Mouse (Mus musculus): ENCODE results near the gene Sipa1l1. TPM values are rescaled to one million over a fixed set of nuclear protein-coding genes. Genes with fewer than 3 reads are reported as not detected.

Gene Sipa1l1
- total RNA-seq, 1 experiment = 31.8 TPM

GRCm38 (mm10) chr12:82367986-82368385, 198.9 kb downstream of the Sipa1l1 start:
- no peak for TF ChIP-seq HCFC1 (IDR thresholded peaks at IDR 0.05; ENCODE audit: borderline replicate concordance, insufficient read depth, low read length)
- TF ChIP-seq MAFK (IDR thresholded peaks at IDR 0.05; ENCODE audit: insufficient read depth, low read depth, low read length) = no peak
- no peak for TF ChIP-seq CHD2 (IDR thresholded peaks at IDR 0.05; ENCODE audit: low read depth, low read length)
- no peak for TF ChIP-seq ZNF384 (IDR thresholded peaks at IDR 0.05; ENCODE audit: low read depth, low read length)
- no peak for TF ChIP-seq ZC3H11A (IDR thresholded peaks at IDR 0.05; ENCODE audit: borderline replicate concordance, low read depth, low read length)
- Histone ChIP-seq H3K4me1 (ENCODE audit: control insufficient read depth in 2 of 2, insufficient read depth in 2 of 2, low read length in 2 of 2, poor library complexity in 1 of 2) (no peaks in the 10 kb centered on the region), H3K9ac (ENCODE audit: insufficient read depth, low read depth, low read length, poor library complexity, severe bottlenecking) (no peak overlapping the region), H3K36me3 (ENCODE audit: control insufficient read depth, insufficient read depth, low read length, poor library complexity, severe bottlenecking) (peaks cover 2% of the 10 kb centered on the region; the same call in 1 of the 2 replicates), H3K9me3 (ENCODE audit: control insufficient read depth, insufficient read depth, low read depth, low read length) (no peaks in the 10 kb centered on the region), H3K27ac (ENCODE audit: insufficient read depth, low read depth, low read length, poor library complexity, severe bottlenecking) (no peak overlapping the region), H3K4me3 (ENCODE audit: insufficient read depth in 1 of 2, low read depth in 1 of 2, low read length in 2 of 2, poor library complexity in 1 of 2, severe bottlenecking in 1 of 2) (no peak overlapping the region)
- in situ Hi-C loops (cut with MboI; ENCODE audit: low sequenced_read_pairs in 2 of 2, unreplicated experiment in 2 of 2) = no loop called here
- DNase-seq (ENCODE audit: low read depth, low spot score) = no peak

DNA sequence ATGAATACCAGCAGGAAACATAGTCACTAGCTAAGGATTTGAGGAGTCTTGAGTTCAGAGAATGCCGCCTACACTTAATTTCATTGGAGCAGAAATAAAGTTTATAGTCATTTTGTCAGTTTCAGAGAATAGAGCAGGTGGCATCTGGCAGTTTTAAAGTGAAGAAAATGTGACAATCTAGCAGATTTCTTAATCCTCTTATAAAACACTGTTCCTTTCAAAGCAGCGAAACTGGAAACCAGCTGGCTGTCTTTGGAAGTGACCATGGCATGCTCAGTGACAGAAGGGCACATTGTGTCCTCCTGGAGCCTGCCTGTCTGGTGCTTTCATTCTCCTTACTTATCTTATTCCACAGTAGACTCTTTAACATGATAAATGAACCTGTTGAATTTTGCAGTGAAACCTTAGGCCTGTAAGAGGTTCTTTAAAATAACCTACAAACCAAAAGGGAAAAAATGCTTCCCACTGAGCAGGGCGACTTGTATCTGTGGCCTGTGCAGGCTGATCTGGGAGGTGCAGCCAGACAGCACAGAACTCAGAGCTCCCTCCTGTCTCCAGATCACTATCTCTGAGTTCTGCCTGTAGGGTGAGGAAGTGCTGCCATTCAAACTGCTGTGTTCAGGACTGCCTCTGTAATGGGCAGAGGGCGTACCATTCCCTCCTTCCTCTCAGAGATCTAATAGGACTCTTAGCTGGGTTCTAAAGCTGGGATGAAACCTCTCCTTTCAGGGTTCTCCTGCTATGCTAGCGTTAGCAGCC, 200.5 kb downstream of the Sipa1l1 start:
- DNase-seq (ENCODE audit: low read depth, low spot score) = no peak
- no peak for TF ChIP-seq HCFC1 (IDR thresholded peaks at IDR 0.05; ENCODE audit: borderline replicate concordance, insufficient read depth, low read length)
- TF ChIP-seq CHD2 (IDR thresholded peaks at IDR 0.05; ENCODE audit: low read depth, low read length) = no peak
- TF ChIP-seq ZNF384 (IDR thresholded peaks at IDR 0.05; ENCODE audit: low read depth, low read length) = no peak
- no peak for TF ChIP-seq ZC3H11A (IDR thresholded peaks at IDR 0.05; ENCODE audit: borderline replicate concordance, low read depth, low read length)
- TF ChIP-seq MAFK (IDR thresholded peaks at IDR 0.05; ENCODE audit: insufficient read depth, low read depth, low read length) = no peak
- H3K4me1 ChIP-seq (ENCODE audit: control insufficient read depth in 2 of 2, insufficient read depth in 2 of 2, low read length in 2 of 2, poor library complexity in 1 of 2) = no peaks in the 10 kb centered on the region
- H3K27ac ChIP-seq (ENCODE audit: insufficient read depth, low read depth, low read length, poor library complexity, severe bottlenecking) = no peak overlapping the region
- H3K4me3 ChIP-seq (ENCODE audit: insufficient read depth in 1 of 2, low read depth in 1 of 2, low read length in 2 of 2, poor library complexity in 1 of 2, severe bottlenecking in 1 of 2) = no peak overlapping the region
- H3K36me3 ChIP-seq (ENCODE audit: control insufficient read depth, insufficient read depth, low read length, poor library complexity, severe bottlenecking) = peaks cover 2% of the 10 kb centered on the region; the same call in 1 of the 2 replicates
- H3K9ac ChIP-seq (ENCODE audit: insufficient read depth, low read depth, low read length, poor library complexity, severe bottlenecking) = no peak overlapping the region
- in situ Hi-C loops (cut with MboI; ENCODE audit: low sequenced_read_pairs in 2 of 2, unreplicated experiment in 2 of 2) = no loop called here
- no peaks in the 10 kb centered on the region for H3K9me3 ChIP-seq (ENCODE audit: control insufficient read depth, insufficient read depth, low read depth, low read length)

DNA sequence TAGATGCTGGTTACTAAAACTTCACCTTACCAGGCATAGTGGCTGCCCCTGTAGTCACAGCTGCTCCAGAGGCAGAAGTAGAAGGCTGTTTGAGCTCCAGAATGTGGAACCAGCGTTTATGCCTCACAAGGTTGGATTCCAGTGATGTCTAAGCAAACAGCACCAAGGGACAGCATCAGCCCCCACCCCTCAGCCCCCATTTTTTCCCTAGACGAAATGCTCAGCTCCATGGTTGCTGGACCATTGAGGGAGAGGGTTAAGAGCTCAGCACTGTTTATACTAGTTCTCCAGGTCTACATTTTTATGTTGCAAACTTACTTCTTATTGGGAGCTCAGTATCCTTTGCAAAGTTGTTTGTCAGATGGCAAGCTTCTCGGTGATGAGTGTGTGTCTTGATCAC, 202.1 kb downstream of the Sipa1l1 start:
- H3K4me1 ChIP-seq (ENCODE audit: control insufficient read depth in 2 of 2, insufficient read depth in 2 of 2, low read length in 2 of 2, poor library complexity in 1 of 2) = no peaks in the 10 kb centered on the region
- no peak for DNase-seq (ENCODE audit: low read depth, low spot score)
- in situ Hi-C loops (cut with MboI; ENCODE audit: low sequenced_read_pairs in 2 of 2, unreplicated experiment in 2 of 2) = no loop called here

DNA sequence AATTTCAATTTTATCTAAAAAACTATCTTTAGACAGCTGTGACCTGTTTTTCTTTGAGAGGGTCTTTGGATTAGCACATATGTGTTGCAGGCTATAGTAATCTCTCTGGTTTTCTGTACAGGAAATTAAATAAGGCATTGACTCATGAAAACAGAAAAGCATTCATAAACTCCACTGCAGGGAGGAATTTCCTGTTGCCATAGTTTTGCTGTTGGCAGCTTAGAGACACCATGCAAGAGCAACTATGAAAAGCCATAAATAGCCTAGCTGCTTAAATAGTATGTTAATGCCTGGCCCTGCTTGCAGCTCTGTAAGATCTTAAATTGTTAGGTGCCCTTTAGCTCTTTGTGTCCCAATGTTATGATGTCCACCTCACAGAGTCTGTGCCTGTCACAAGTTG, 204.9 kb downstream of the Sipa1l1 start:
- no peak overlapping the region for H3K27ac ChIP-seq (ENCODE audit: insufficient read depth, low read depth, low read length, poor library complexity, severe bottlenecking)
- in situ Hi-C loops (cut with MboI; ENCODE audit: low sequenced_read_pairs in 2 of 2, unreplicated experiment in 2 of 2) = no loop called here
- H3K36me3 ChIP-seq (ENCODE audit: control insufficient read depth, insufficient read depth, low read length, poor library complexity, severe bottlenecking) = peaks cover 2% of the 10 kb centered on the region; the same call in 1 of the 2 replicates
- no peaks in the 10 kb centered on the region for H3K4me1 ChIP-seq (ENCODE audit: control insufficient read depth in 2 of 2, insufficient read depth in 2 of 2, low read length in 2 of 2, poor library complexity in 1 of 2)
- no peak overlapping the region for H3K4me3 ChIP-seq (ENCODE audit: insufficient read depth in 1 of 2, low read depth in 1 of 2, low read length in 2 of 2, poor library complexity in 1 of 2, severe bottlenecking in 1 of 2)
- TF ChIP-seq ZC3H11A (IDR thresholded peaks at IDR 0.05; ENCODE audit: borderline replicate concordance, low read depth, low read length) = no peak
- no peak for DNase-seq (ENCODE audit: low read depth, low spot score)
- H3K9me3 ChIP-seq (ENCODE audit: control insufficient read depth, insufficient read depth, low read depth, low read length) = no peaks in the 10 kb centered on the region
- H3K9ac ChIP-seq (ENCODE audit: insufficient read depth, low read depth, low read length, poor library complexity, severe bottlenecking) = no peak overlapping the region

More for the DNA sequence above, 202.1 kb downstream of the Sipa1l1 start:
- Histone ChIP-seq H3K9ac (ENCODE audit: insufficient read depth, low read depth, low read length, poor library complexity, severe bottlenecking) (no peak overlapping the region), H3K36me3 (ENCODE audit: control insufficient read depth, insufficient read depth, low read length, poor library complexity, severe bottlenecking) (peaks cover 2% of the 10 kb centered on the region; the same call in 1 of the 2 replicates), H3K9me3 (ENCODE audit: control insufficient read depth, insufficient read depth, low read depth, low read length) (no peaks in the 10 kb centered on the region), H3K27ac (ENCODE audit: insufficient read depth, low read depth, low read length, poor library complexity, severe bottlenecking) (no peak overlapping the region), H3K4me3 (ENCODE audit: insufficient read depth in 1 of 2, low read depth in 1 of 2, low read length in 2 of 2, poor library complexity in 1 of 2, severe bottlenecking in 1 of 2) (no peak overlapping the region)
- TF ChIP-seq ZC3H11A (IDR thresholded peaks at IDR 0.05; ENCODE audit: borderline replicate concordance, low read depth, low read length) (no peak), CHD2 (IDR thresholded peaks at IDR 0.05; ENCODE audit: low read depth, low read length) (no peak), MAFK (IDR thresholded peaks at IDR 0.05; ENCODE audit: insufficient read depth, low read depth, low read length) (no peak)

DNA sequence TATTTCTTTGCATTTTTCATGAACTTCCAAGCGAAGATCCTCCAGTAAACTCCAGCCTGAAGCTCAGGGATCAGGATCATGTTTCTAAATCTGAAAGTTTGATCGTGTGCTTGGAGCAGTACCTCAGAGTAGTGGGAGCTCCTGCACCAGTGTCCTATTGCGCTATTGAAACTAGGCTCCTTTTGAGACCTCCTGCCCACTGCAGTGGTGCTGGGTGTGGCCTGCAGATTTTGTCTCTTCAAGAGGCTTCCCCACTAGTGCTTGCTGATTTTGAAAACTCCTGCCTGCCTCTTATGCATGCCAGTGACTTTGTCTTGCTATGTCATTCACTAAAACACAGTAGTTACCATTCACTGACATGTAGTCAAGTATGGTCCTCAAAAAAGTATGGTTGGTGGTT, 213.8 kb downstream of the Sipa1l1 start:
- in situ Hi-C loops (cut with MboI; ENCODE audit: low sequenced_read_pairs in 2 of 2, unreplicated experiment in 2 of 2) = no loop called here
- no peak for DNase-seq (ENCODE audit: low read depth, low spot score)
- H3K4me1 ChIP-seq (ENCODE audit: control insufficient read depth in 2 of 2, insufficient read depth in 2 of 2, low read length in 2 of 2, poor library complexity in 1 of 2) = no peaks in the 10 kb centered on the region
- no peak overlapping the region for H3K4me3 ChIP-seq (ENCODE audit: insufficient read depth in 1 of 2, low read depth in 1 of 2, low read length in 2 of 2, poor library complexity in 1 of 2, severe bottlenecking in 1 of 2)
- no peak overlapping the region for H3K27ac ChIP-seq (ENCODE audit: insufficient read depth, low read depth, low read length, poor library complexity, severe bottlenecking)
- TF ChIP-seq MAFK (IDR thresholded peaks at IDR 0.05; ENCODE audit: insufficient read depth, low read depth, low read length) (no peak), ZC3H11A (IDR thresholded peaks at IDR 0.05; ENCODE audit: borderline replicate concordance, low read depth, low read length) (no peak), CHD2 (IDR thresholded peaks at IDR 0.05; ENCODE audit: low read depth, low read length) (no peak), ZNF384 (IDR thresholded peaks at IDR 0.05; ENCODE audit: low read depth, low read length) (no peak), HCFC1 (IDR thresholded peaks at IDR 0.05; ENCODE audit: borderline replicate concordance, insufficient read depth, low read length) (no peak)
- H3K9me3 ChIP-seq (ENCODE audit: control insufficient read depth, insufficient read depth, low read depth, low read length) = no peaks in the 10 kb centered on the region
- H3K36me3 ChIP-seq (ENCODE audit: control insufficient read depth, insufficient read depth, low read length, poor library complexity, severe bottlenecking) = peaks cover 2% of the 10 kb centered on the region; the same call in 1 of the 2 replicates
- H3K9ac ChIP-seq (ENCODE audit: insufficient read depth, low read depth, low read length, poor library complexity, severe bottlenecking) = no peak overlapping the region

Data from ES-E14 (cell line).